Mouse (Mus musculus) liver, embryonic 14.5 days (tissue): ENCODE measurements around the gene Klc3. TPM values are rescaled to one million over a fixed set of nuclear protein-coding genes. Genes with fewer than 3 reads are reported as not detected.

ENCODE experiments used
- ATAC-seq: fragments of 200-750 bp; cut with Nextera tagmentation; 2 replicates; pipeline ENCODE4 v1.8.0; 2017; ENCODE audit warnings: moderate number of reproducible peaks, mild to moderate bottlenecking, moderate library complexity; ENCODE audit not compliant: insufficient read depth
- DNase-seq, 3 experiments: peaks; one replicate each; pipeline ENCODE4 v3.0.0-alpha.2; 2012 to 2013; ENCODE audit warnings: low read depth in 3 of 3, low spot score in 3 of 3
- H3K27ac ChIP-seq: fragments of 300-500 bp; sonication (generic); 2 replicates; pipeline ENCODE4 v1.5.1; 2014; ENCODE audit warnings: moderate library complexity, mild to moderate bottlenecking, control low read depth, inconsistent platforms
- H3K27me3 ChIP-seq: fragments of 300-500 bp; sonication (generic); 2 replicates; pipeline ENCODE4 v1.6.1; 2014; ENCODE audit warnings: mild to moderate bottlenecking, low read length, moderate library complexity; ENCODE audit not compliant: control insufficient read depth, insufficient read depth
- H3K36me3 ChIP-seq: fragments of 300-500 bp; sonication (generic); replicated peaks from 2 replicates; pipeline ENCODE4 v1.6.1; 2014; ENCODE audit warnings: low read depth; ENCODE audit not compliant: control insufficient read depth, insufficient read depth
- H3K4me1 ChIP-seq, 2 experiments: fragments of 200-500 bp in 1 of 2; fragments of 300-500 bp in 1 of 2; sonication (generic) in 1 of 2; replicated peaks; 2 replicates each; pipeline ENCODE4 v1.6.1; 2012 to 2014; ENCODE audit warnings: antibody characterized with exemption in 1 of 2, inconsistent platforms in 1 of 2, low read length in 1 of 2; ENCODE audit not compliant: control insufficient read depth in 2 of 2, insufficient read depth in 2 of 2
- H3K4me2 ChIP-seq: fragments of 300-500 bp; sonication (generic); 2 replicates; pipeline ENCODE4 v1.6.1; 2014; ENCODE audit warnings: low read depth, mild to moderate bottlenecking, control low read depth, moderate library complexity
- H3K4me3 ChIP-seq, 2 experiments: fragments of 200-500 bp in 1 of 2; fragments of 300-500 bp in 1 of 2; sonication (generic) in 1 of 2; 2 replicates each; pipeline ENCODE4 v1.5.1; 2012 to 2014; ENCODE audit warnings: low read depth in 2 of 2, low read length in 2 of 2, mild to moderate bottlenecking in 2 of 2, control low read depth in 1 of 2, inconsistent platforms in 1 of 2, moderate library complexity in 1 of 2; ENCODE audit not compliant: insufficient read depth in 1 of 2
- H3K9ac ChIP-seq: fragments of 300-500 bp; sonication (generic); replicated peaks from 2 replicates; pipeline ENCODE4 v1.6.1; 2014; ENCODE audit warnings: mild to moderate bottlenecking, control low read depth, moderate library complexity
- H3K9me3 ChIP-seq: fragments of 300-500 bp; sonication (generic); 2 replicates; pipeline ENCODE4 v1.6.1; 2016; ENCODE audit warnings: low read length, mixed read lengths; ENCODE audit not compliant: control insufficient read depth
- CTCF ChIP-seq: IDR thresholded peaks from 2 replicates; pipeline ENCODE4 v1.5.1; 2016; ENCODE audit warnings: antibody characterized with exemption, low read depth, control low read depth
- EP300 ChIP-seq: IDR thresholded peaks from 2 replicates; pipeline ENCODE4 v1.6.1; 2016; ENCODE audit warnings: antibody characterized with exemption, low read depth
- WGBS: fragments of 180-500 bp; shearing (Covaris S2); extraction: QIAGEN DNeasy Blood & Tissue Kit; methylation state at CpG from one replicate; pipeline ENCODE4 v1.1.7; 2014; ENCODE audit not compliant: insufficient replicate concordance; 5-methylcytosine and 5-hydroxymethylcytosine counted together
- polyA plus RNA-seq, 2 experiments: library from polyadenylated mRNA; depleted of rRNA in 1 of 2; stranded (reverse) in 1 of 2; unstranded in 1 of 2; fragments of >200 nt; fragmentation: Nextera tagmentation in 1 of 2; extraction: Ambion mirVana in 1 of 2; gene quantifications; 2 replicates each; pipeline versions ENCODE4 v1.2.1 to v1.2.3; 2012 to 2014

The Klc3 gene
- polyA plus RNA-seq, 2 experiments: 0.13 to 0.21 TPM

GRCm38 (mm10) chr7:19429726-19430125 lies 25.8 kb upstream of the Klc3 start:
- TF ChIP-seq CTCF: no peak
- TF ChIP-seq EP300: no peak
- no peak for DNase-seq
- Histone ChIP-seq H3K4me1 (no peaks in the 10 kb centered on the region), H3K27ac (no peak overlapping the region), H3K9ac (no peak overlapping the region), H3K27me3 (no peaks in the 10 kb centered on the region), H3K4me3 (no peak overlapping the region), H3K4me2 (no peak overlapping the region), H3K36me3 (peaks cover 6% of the 10 kb centered on the region), H3K9me3 (no peaks in the 10 kb centered on the region)
- WGBS: 72% methylated on average over 8 of the region's 8 CpGs
- ATAC-seq: no peak

- H3K9me3 ChIP-seq: no peaks in the 10 kb centered on the region
- DNase-seq (no peak), ATAC-seq (no peak)
- no peak overlapping the region for H3K9ac ChIP-seq
- H3K4me2 ChIP-seq: no peak overlapping the region
- peaks cover 4% of the 10 kb centered on the region for H3K36me3 ChIP-seq
- 72% methylated on average over 15 of the region's 15 CpGs for WGBS
- H3K4me3 ChIP-seq: no peak overlapping the region
- no peak for TF ChIP-seq EP300
- no peak for TF ChIP-seq CTCF
- no peaks in the 10 kb centered on the region; the same call in 1 of the 2 replicates for H3K27me3 ChIP-seq
- no peak overlapping the region for H3K27ac ChIP-seq
- no peaks in the 10 kb centered on the region for H3K4me1 ChIP-seq
Measured at GRCm38 (mm10) chr7:19427999-19428650, 24.2 kb upstream of the Klc3 start.

- H3K4me3 ChIP-seq: no peak overlapping the region
- ATAC-seq: no peak
- H3K27me3 ChIP-seq: no peaks in the 10 kb centered on the region; the same call in 1 of the 2 replicates
- H3K27ac ChIP-seq: no peak overlapping the region
- H3K36me3 ChIP-seq: no peaks in the 10 kb centered on the region
- no peak for DNase-seq
- 73% methylated on average over 6 of the region's 6 CpGs for WGBS
- TF ChIP-seq CTCF: no peak
- no peak for TF ChIP-seq EP300
- no peak overlapping the region for H3K4me2 ChIP-seq
- no peak overlapping the region for H3K9ac ChIP-seq
- no peaks in the 10 kb centered on the region for H3K9me3 ChIP-seq
- H3K4me1 ChIP-seq: no peaks in the 10 kb centered on the region
Measured at GRCm38 (mm10) chr7:19426888-19427287, 23.0 kb upstream of the Klc3 start.

- Histone ChIP-seq H3K9me3 (no peaks in the 10 kb centered on the region), H3K36me3 (no peaks in the 10 kb centered on the region), H3K27me3 (no peaks in the 10 kb centered on the region; the same call in 1 of the 2 replicates), H3K27ac (no peak overlapping the region), H3K9ac (no peak overlapping the region), H3K4me1 (peaks cover 0 to 3% of the 10 kb centered on the region in 2 experiments; a peak in 1 of 4 replicates), H3K4me2 (no peak overlapping the region), H3K4me3 (no peak overlapping the region)
- ATAC-seq (no peak), DNase-seq (no peak)
- no peak for TF ChIP-seq CTCF
- no peak for TF ChIP-seq EP300
- 66% methylated on average over 6 of the region's 6 CpGs for WGBS
Measured at GRCm38 (mm10) chr7:19426349-19426748, 22.4 kb upstream of the Klc3 start.

GRCm38 (mm10) chr7:19424051-19424450 lies 20.1 kb upstream of the Klc3 start:
- Histone ChIP-seq H3K9me3 (no peaks in the 10 kb centered on the region), H3K36me3 (no peaks in the 10 kb centered on the region), H3K9ac (no peak overlapping the region), H3K4me2 (no peak overlapping the region), H3K4me3 (no peak overlapping the region), H3K4me1 (peaks cover 0 to 7% of the 10 kb centered on the region in 2 experiments; a peak in 3 of 4 replicates), H3K27ac (no peak overlapping the region), H3K27me3 (peaks cover 17% of the 10 kb centered on the region)
- TF ChIP-seq CTCF (no peak), EP300 (no peak)
- 51% methylated on average over 4 of the region's 4 CpGs for WGBS
- ATAC-seq (no peak), DNase-seq (no peak)
